Mouse (Mus musculus): ENCODE data around the gene Gm9918.

Gene Gm9918

DNA sequence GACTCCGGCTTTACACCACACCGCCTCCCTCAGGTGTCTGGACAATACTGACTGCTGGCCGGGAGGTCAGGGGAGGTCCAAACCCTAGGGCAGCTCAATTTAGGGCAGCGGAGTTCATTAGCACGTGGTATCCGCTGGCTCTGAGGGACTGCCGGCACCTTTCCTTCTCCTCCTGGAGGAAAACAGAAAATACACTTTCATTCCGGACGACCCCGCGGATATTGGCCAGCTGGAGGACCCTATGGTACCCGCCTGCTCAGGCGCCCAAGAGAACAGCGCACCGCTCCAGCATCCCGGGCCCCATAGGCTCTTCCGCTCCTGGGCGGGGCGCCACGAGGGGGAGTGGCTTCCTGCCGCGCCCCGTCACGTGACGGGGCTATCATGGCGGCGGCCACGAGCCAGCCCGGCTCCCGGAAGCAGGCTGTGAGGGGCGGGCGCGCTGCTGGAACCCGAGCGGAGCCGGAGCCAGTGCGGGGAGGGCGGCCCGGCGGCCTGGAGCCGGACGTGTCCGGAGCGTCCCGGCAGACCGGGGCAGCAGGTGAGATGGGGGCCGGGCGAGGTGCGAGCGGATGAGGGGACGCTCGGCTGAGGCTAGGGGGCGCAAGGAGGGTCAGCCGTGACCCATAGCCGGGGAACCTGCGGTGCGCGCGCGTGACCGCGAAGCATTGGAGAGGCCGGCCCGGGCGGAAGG lies 8.9 kb downstream of the Gm9918 start, which contains the start of gene Mfsd5:
Mfsd5 (plus strand) TSS at position 363 of the 691 bp plus-strand sequence.
- DNase-seq = peak; percentile 86

DNA sequence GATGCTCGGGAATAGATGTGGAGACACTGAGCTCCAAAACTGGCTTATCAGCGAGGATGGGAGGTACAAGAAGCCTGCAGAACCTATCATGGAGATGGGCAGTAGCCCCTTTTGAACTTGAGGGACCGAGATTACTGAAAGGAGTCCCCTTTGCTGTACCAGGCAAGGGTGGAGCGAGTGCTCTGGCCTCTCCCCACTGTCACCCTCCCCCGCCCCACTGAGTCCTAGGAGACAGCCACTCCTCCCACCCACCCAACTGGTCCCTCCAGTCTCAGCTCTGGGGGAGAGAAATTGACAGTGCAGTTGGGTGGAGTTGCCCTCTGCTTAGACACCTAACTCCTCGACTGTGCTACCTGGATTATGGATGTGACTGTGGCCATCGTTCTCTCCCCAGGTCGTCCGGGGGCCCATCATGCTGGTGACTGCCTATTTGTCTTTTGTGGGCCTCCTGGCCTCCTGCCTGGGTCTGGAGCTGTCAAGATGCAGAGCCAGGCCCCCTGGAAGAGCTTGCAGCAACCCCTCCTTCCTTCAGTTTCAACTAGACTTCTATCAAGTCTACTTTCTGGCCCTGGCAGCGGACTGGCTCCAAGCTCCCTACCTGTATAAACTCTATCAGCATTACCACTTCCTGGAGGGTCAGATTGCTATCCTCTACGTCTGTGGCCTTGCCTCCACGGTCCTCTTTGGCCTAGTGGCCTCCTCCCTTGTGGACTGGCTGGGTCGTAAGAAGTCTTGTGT lies 9.6 kb downstream of the Gm9918 start:
- DNase-seq = no peak

DNA sequence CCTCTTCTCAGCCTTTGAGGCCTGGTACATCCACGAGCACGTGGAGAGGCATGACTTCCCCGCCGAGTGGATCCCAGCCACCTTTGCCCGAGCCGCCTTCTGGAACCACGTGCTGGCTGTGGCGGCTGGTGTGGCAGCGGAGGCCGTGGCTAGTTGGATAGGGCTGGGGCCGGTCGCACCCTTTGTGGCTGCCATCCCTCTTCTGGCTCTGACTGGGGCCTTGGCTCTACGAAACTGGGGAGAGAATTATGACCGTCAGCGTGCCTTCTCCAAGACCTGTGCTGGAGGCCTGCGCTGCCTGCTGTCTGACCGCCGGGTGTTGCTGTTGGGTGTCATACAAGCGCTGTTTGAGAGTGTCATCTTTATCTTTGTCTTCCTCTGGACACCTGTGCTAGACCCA lies 10.3 kb downstream of the Gm9918 start:
- no peak for DNase-seq

DNA sequence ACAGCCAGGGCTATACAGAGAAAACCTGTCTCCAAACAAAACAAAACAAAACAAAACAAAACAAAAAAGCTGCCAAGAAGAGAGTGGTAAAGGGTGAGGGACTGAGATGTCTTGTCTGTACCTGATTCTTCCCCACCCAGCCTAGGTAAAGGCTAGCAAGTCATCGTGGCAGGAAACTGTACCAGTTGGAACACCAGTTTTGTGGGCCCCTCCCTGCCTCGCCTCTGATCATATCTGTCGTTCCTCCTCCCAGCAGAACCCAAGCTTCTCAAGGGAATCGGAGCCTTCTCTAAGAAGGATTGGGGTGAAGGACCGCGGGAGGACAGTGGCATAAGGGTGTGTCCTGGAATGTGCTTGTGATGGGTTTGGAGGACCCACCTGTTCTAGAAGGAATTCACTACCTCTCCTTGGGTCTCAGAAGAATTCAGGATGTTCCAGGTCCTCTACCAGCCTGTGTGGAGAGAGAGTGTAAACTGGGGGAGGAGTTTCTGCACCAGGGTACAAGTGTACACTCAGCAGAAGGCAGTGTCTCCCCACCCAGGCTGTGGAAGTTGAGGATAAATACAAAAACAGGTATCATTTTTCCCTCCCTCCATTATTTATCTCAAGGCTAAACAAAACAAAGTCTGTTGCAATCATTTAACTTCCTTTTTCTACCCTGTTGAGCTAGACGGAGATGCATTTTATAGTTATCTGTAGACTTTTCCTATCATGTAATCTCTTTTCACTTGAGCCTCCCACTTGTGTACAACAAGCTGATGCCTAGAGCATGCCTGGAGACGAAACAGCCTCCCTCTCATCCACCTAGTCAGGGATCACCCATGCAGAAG lies 12.3 kb downstream of the Gm9918 start:
- DNase-seq = no peak

DNA sequence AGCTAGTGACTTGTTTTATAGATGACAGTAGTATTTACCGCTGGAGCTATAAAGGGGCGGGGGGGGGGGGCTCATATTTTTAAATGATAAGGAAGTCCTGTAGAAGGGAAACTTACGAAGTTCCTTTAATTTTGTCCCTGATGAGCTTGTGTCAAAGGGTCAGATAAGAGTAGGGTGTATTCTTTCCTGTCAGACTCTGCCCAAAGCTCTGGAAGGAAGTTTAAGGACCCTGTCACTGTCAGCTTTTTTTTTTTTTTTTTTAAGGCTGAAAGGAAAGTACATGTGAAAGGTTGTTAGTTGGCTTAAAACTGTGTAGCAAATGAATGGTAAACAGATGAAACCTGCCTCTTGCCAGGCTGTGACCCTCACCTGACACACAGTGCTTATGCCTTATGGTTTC lies 13.3 kb downstream of the Gm9918 start:
- no peak for DNase-seq

DNA sequence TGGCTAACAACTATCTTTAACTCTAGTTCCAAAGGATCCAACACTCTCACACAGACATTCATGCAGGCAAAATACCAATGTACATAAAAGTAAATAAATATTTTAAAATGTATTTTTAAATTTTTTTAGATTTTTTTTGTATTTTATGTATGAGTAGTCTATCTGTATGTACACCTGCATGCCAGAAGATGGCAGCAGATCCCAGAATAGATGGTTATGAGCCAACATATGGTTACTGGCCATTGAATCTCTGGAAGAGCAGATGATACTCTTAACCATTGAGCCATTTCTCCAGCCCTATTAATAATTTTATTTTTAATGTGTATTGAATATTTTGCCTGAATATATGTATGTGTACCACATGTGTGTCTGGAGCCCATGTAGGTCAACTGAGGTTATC lies 17.0 kb downstream of the Gm9918 start:
- no peak for DNase-seq

DNA sequence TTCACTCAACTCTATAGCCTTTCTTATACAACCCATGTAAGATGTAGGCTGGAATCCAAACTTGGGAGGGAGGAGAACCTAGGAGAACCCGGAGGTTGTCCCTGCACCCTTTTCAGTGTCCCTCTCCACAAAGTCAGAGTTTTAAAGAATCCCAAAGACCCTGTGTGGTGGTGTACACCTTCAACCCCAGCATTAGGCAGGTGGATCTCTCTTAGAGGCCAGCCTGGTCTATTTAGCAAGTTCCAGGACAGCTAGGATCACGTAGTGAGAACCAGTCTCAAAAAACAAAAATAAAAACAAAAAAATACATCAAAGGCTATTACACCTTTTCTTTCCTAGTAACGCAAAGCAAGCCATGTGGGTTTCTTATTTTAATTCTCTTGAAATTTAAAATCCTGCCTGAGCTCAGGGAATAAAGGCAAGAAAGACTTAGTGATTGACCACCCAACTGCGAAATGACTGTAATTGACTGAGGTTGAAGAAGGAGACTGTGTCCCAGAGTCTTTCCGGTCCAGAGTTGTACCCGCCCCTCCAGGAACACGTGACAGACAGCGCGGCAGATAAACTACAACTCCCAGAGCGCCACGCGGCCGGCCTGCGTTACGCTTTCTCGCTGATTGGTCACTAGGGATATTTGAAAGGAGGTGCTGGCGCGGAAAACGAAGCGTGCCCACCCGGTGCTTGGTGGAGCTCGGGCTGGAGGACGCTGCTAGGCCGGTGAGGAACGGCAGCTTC lies 25.4 kb downstream of the Gm9918 start, which contains the start of gene Espl1:
Espl1 (plus strand) TSS at position 634 of the 735 bp plus-strand sequence.
- DNase-seq = peak; percentile 92

DNA sequence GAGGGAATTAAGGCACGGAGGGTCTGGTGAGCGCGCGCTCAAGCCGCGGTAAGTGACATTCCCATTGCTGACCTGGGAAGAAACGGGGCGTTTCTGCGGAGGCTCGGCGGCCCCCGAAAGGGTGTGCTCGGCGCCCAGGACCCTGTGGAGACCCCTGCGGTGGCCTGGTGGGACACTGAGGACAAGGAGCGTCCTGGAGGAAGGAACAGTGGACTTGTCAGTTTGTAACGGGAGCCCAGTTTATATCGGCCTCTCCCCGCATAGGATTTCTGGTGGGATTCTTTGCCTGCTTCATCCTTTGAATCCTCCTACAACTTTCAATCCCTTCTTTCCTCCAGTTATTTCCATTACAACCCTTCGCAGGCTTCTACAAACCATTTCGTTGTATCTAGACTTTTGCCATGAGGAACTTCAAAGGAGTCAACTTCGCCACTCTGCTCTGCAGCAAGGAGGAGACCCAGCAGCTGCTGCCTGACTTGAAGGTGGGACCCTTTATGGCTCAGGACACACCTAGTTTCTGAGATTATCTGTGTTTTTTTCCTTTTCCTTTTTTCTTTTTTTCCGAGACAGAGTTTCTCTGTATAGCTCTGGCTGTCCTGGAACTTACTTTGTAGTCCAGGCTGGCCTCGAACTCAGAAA lies 26.1 kb downstream of the Gm9918 start:
- DNase-seq = no peak

DNA sequence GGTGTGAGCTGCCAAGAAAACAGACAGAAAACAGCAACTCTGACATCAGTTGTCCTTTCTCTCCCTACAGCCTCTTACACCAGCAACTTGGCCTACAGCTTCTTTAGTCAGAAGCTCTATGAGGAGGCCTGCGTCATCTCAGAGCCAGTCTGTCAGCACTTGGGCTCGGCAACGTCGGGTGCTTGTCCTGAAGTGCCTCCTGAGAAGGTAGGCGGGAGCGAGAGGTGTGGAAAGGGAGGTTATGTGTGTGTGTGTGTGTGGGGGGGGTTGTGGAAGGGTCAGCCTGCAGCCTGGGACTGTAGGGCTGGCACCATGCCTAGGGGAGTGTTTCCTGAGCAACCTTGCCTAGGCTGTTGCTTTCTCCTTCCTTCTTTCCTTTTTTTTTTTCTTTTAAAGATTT lies 32.2 kb downstream of the Gm9918 start:
- DNase-seq = no peak

DNA sequence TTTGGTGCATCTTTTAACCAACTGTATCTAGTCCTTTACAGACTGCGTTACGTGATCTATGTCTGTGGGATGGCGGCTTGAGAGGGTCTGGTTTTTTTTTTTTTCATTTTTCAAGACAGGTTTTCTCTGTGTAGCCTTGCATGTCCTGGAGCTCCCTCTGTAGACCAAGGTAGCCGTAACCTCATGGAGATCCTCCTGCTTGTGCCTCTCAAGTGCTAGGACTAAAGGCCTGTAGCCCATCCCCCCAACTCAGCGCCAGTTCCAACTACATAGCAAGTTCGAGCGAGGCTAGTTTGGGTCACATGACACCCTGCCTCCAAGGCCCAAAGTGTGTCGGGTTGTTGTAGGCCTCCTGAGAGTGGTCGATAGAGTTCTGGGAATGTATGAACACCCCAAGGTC lies 38.4 kb downstream of the Gm9918 start:
- DNase-seq = no peak

DNA sequence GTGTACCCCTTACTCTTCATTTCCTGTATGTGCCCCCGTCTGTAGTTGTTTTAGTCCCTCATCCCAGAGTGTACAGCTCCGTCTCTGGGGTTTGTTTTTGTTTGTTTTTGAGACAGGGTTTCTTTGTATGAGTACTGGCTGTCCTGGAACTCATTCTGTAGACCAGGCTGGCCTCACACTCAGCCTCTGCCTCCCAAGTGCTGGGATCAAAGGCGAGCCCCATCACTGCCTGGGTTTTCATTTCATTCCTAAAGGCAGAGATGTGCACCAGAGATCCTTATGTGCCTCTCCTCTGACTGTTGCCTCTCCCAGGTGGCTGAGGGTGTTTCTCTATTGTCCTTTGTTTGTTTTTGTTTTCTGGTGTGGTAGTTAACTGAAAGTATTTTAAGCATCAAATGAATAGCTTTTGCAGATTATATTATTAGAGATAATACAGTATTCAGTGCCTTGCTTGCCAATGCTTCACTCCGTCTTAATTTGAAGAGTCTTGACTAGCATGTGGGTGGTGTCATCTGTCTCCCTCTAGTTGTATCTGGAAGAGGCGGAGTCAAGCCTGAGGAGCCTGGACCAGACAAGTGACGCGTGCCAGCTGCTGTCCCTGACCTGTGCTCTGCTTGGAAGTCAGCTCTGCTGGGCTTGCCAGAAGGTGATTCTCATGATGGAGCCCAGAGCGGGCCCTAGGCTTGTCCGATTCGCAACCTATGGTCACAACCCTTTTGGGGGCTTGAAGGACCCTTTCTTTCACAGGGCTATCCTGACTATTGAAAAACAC lies 39.9 kb downstream of the Gm9918 start:
- no peak for DNase-seq

DNA sequence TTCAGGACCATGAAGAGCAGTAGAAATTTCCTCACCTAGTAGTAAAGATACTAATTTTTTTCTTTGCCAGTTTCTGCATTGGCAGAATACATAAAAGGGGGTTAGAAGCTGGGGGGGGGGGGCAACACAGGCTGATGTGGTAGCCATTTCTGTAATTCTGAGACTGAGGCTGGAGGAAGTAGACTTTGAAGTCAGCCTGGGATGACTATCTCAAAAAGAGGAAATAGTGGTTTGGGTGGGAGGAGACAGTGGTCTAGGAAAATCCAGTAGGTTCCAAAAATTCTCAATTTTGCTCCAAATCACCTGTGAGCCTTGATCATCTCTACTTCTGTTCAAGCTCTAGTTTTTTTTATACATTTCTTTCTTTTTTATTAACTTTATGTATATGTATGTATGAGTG lies 41.1 kb downstream of the Gm9918 start:
- DNase-seq = no peak

DNA sequence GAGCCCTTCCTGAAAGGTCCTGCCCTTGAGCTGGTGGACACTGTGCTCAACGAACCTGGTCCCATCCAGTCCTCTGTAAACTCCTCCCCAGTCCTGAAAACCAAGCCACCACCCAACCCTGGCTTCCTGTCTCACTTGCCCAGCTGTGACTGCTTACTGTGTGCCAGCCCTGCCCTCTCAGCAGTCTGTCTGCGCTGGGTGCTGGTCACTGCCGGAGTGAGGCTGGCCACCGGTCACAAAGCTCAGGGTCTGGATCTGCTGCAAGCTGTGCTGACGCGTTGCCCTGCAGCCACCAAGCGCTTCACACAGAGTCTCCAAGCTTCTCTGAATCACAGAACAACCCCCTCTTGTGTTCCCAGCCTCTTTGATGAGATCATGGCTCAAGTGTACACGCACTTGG lies 44.9 kb downstream of the Gm9918 start:
- peak; percentile 48 for DNase-seq

DNA sequence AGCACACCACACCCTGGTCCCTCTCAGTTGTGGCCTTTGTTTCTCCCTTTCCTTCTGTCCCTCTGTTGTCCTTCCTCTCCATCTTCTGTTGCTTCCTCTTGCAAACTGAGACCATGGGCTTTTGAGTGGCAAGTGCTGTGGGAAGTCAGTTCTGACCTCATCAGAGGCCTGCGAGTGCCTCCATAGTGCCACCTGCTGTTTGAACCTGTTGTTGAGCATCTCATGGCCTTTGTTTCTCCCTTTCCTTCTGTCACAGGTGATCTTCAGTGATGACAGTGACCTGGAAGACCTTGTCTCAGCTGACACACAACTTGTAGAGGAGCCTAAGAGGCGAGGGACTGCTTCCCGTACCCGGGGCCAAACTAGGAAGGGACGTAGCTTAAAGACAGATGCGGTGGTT lies 45.9 kb downstream of the Gm9918 start:
- DNase-seq = peak; percentile 72
